Mouse (Mus musculus): ENCODE measurements at regions not wholly inside any gene's neighbourhood (a gene's known extent, or its start where the extent isn't known, plus 50 kb on each side); places are given as distances from the start of the nearest gene placed in this dataset.

DNA sequence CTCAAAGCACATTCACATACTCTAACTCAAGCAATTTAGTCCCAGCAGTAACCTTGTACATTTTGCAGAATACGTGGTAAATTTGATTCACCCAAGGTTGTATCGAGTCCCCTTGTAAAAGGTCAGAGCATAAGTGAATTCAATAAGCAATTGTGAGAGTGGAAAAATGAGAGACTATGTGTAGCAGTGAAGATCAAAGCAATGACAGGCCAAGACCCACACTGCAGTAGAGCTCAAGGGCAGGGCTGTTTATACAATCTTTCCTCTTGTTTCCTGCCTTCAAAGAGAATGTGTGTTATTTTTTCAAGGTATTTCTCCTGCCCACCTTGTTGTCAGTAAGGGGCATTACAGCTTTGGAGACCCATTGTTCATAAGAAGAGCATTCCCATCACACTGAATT lies 311.4 kb upstream of the Cblb start:
- DNase-seq (ENCODE audit: low spot score), result no peak
- no peak overlapping the region for H3K4me2 ChIP-seq (ENCODE audit: low read depth, low read length)
- H3K27ac ChIP-seq (replicated peaks; ENCODE audit: low read depth, low read length), result no peak overlapping the region
- no peaks in the 10 kb centered on the region for H3K4me1 ChIP-seq (ENCODE audit: control insufficient read depth, insufficient read depth, low read length)
- ATAC-seq (ENCODE audit: low read depth), result no peak
- H3K9me3 ChIP-seq (ENCODE audit: control insufficient read depth, low read length), result no peaks in the 10 kb centered on the region
- H3K9ac ChIP-seq (ENCODE audit: low read depth, low read length), result no peak overlapping the region
- WGBS, result 59% methylated on average over 2 of the region's 2 CpGs
- H3K36me3 ChIP-seq (ENCODE audit: control insufficient read depth, insufficient read depth, low read length), result no peaks in the 10 kb centered on the region
- H3K4me3 ChIP-seq (ENCODE audit: low read depth, low read length), result no peak overlapping the region
- no peaks in the 10 kb centered on the region for H3K27me3 ChIP-seq (replicated peaks; ENCODE audit: control insufficient read depth, insufficient read depth, low read length)

DNA sequence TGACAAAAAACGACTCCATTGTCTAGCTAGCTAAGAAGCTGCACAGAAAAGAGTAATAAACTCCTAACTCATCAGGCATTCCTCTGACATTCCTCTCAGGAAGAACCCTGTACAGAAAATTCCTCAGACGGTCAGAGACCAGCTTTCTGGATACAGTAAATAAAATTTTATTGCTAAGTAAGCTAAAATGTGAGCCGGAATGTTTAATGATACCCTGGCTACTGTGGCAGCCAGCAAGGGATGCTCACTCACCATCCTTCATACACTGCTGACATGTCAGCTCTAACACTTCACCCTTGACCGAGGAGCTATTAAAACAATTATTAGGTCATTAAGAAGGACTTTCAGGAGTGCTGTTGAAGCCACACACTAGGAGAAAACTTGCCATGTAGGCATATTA lies 308.3 kb upstream of the Cblb start:
- Histone ChIP-seq H3K9me3 (ENCODE audit: control insufficient read depth, low read length) (no peaks in the 10 kb centered on the region), H3K4me2 (ENCODE audit: low read depth, low read length) (no peak overlapping the region), H3K27me3 (replicated peaks; ENCODE audit: control insufficient read depth, insufficient read depth, low read length) (no peaks in the 10 kb centered on the region), H3K36me3 (ENCODE audit: control insufficient read depth, insufficient read depth, low read length) (no peaks in the 10 kb centered on the region), H3K9ac (ENCODE audit: low read depth, low read length) (no peak overlapping the region), H3K4me3 (ENCODE audit: low read depth, low read length) (no peak overlapping the region), H3K4me1 (ENCODE audit: control insufficient read depth, insufficient read depth, low read length) (no peaks in the 10 kb centered on the region), H3K27ac (replicated peaks; ENCODE audit: low read depth, low read length) (no peak overlapping the region)
- no peak for ATAC-seq (ENCODE audit: low read depth)
- DNase-seq (ENCODE audit: low spot score), result no peak
- 57% methylated on average over 4 of the region's 4 CpGs for WGBS

DNA sequence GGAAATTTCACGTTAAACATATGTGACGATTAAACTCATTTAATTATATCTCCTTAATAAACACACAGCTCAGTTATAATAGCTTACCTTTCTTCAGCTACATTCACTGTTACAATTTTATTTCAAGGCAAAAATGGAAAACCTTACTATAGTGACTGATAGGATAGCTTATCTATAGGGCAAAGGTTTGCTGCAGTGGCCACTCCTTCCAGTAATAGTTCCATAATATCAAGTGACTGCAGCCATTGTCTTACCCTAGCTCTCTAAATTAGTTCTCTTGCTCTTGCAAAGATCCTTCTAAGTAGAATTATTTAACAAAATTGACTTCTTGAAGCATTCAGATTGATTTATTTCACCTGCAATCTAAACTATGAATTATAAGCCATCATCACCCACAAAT lies 289.1 kb upstream of the Cblb start:
- Histone ChIP-seq H3K9ac (ENCODE audit: low read depth, low read length) (no peak overlapping the region), H3K27ac (replicated peaks; ENCODE audit: low read depth, low read length) (no peak overlapping the region), H3K4me2 (ENCODE audit: low read depth, low read length) (no peak overlapping the region), H3K4me3 (ENCODE audit: low read depth, low read length) (no peak overlapping the region), H3K4me1 (ENCODE audit: control insufficient read depth, insufficient read depth, low read length) (no peaks in the 10 kb centered on the region), H3K9me3 (ENCODE audit: control insufficient read depth, low read length) (no peaks in the 10 kb centered on the region), H3K36me3 (ENCODE audit: control insufficient read depth, insufficient read depth, low read length) (no peaks in the 10 kb centered on the region), H3K27me3 (replicated peaks; ENCODE audit: control insufficient read depth, insufficient read depth, low read length) (no peaks in the 10 kb centered on the region)
- no peak for DNase-seq (ENCODE audit: low spot score)
- 89% methylated on average over 2 of the region's 2 CpGs for WGBS
- no peak for ATAC-seq (ENCODE audit: low read depth)

DNA sequence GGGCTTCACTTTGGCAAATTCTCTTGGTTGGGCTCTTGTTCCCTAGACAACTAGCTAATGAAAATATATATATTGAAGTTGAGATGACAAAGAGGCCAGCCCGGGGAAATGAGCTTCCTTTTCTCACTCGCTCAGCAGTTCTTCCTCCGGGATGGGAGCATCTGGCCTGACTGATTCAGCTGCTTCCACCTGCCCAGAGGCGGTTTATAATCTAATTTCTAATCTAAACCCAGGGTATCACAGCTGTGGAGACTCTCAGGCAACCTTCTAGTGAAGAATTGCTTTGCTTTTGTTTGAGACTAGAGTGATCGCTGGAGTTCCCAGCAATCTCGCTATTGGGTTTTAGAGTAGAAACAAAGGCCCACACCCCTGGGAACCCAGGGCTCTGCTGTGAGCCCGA lies 279.1 kb upstream of the Cblb start:
- H3K27me3 ChIP-seq (replicated peaks; ENCODE audit: control insufficient read depth, insufficient read depth, low read length), result no peaks in the 10 kb centered on the region
- no peaks in the 10 kb centered on the region for H3K36me3 ChIP-seq (ENCODE audit: control insufficient read depth, insufficient read depth, low read length)
- H3K9ac ChIP-seq (ENCODE audit: low read depth, low read length), result no peak overlapping the region
- peak; percentile 49 for DNase-seq (ENCODE audit: low spot score)
- no peak for ATAC-seq (ENCODE audit: low read depth)
- 41% methylated on average over 7 of the region's 7 CpGs for whole genome bisulfite sequencing
- no peaks in the 10 kb centered on the region for H3K9me3 ChIP-seq (ENCODE audit: control insufficient read depth, low read length)
- no peak overlapping the region for H3K27ac ChIP-seq (replicated peaks; ENCODE audit: low read depth, low read length)
- no peak overlapping the region for H3K4me2 ChIP-seq (ENCODE audit: low read depth, low read length)
- no peaks in the 10 kb centered on the region; the same call in 1 of the 2 replicates for H3K4me1 ChIP-seq (ENCODE audit: control insufficient read depth, insufficient read depth, low read length)
- H3K4me3 ChIP-seq (ENCODE audit: low read depth, low read length), result no peak overlapping the region

DNA sequence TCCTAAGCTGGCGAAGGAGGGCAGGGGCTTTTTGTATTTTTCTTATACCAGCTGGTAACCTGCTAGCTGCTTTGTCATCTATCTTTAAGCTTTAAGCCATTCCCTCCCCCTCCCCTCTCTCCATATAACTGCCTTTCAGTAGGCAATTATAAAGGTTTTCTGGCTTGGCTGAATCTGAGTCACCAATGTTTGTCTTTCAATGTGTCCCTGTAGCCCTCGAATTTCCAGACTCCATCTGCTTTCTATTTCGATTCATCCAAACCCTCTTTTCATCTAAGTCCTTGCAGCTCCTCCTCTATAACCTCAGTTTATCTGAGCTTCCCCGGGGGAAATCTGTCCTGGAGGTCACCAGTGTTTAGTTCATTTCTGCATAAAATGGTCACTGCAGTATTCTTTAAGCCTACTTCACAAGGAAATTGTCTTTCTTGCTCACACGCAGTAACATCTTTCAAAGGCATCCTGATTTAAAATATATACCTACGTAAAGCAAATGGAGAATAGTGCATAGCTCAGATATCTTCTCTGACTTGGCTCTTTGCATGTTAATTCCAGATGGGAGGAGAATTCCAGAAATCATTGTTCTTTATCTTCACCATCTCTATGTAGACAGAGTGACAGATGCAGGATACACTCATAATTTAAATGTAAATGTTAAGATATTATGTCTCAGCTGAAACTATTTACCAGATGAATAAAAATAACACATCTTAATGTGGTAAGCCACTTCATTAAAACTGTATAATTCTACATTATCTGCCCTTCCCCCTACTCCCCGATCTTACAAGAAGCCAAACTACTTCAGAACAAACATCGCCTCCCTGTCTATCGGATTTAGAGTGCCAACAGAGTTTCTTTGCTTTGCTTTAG lies 272.4 kb upstream of the Cblb start:
- Histone ChIP-seq H3K27ac (replicated peaks; ENCODE audit: low read depth, low read length) (peak overlapping the region; percentile 63; the same call in 1 of the 2 replicates), H3K4me3 (ENCODE audit: low read depth, low read length) (no peak overlapping the region), H3K4me2 (ENCODE audit: low read depth, low read length) (peak overlapping the region; percentile 35), H3K27me3 (replicated peaks; ENCODE audit: control insufficient read depth, insufficient read depth, low read length) (no peaks in the 10 kb centered on the region), H3K36me3 (ENCODE audit: control insufficient read depth, insufficient read depth, low read length) (no peaks in the 10 kb centered on the region), H3K9me3 (ENCODE audit: control insufficient read depth, low read length) (no peaks in the 10 kb centered on the region), H3K9ac (ENCODE audit: low read depth, low read length) (0 out of 2 replicates have a peak overlapping the region, but pooled peaks have one; percentile 14), H3K4me1 (ENCODE audit: control insufficient read depth, insufficient read depth, low read length) (peaks cover 15% of the 10 kb centered on the region; the same call in 1 of the 2 replicates)
- DNase-seq (ENCODE audit: low spot score) (peak; percentile 85), ATAC-seq (ENCODE audit: low read depth) (no peak)
- WGBS, result 22% methylated on average over 9 of the region's 9 CpGs

DNA sequence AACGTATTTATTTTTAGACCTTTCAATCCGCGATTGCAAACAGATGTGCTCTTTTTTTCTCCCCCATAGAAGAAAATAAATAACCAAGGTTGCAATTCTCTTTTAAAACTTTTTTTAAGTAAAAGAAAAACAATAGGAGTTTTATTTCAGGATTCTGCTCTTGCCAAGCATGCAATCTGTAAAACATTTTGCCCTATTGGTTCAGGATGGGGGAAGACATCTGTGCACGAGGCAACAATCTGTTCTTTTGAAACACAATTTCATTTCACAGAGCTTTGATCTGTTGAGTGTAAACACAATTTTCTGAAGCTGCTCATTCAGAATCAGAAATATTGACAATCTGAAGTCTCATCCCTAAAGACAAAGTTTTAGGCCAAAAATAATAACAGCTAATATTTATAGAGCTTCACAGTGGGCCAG lies 271.8 kb upstream of the Cblb start:
- H3K4me2 ChIP-seq (ENCODE audit: low read depth, low read length), result peak overlapping the region; percentile 35; the same call in 1 of the 2 replicates
- 18% methylated on average over 4 of the region's 4 CpGs for WGBS
- H3K4me1 ChIP-seq (ENCODE audit: control insufficient read depth, insufficient read depth, low read length), result peaks cover 15% of the 10 kb centered on the region; the same call in 1 of the 2 replicates

DNA sequence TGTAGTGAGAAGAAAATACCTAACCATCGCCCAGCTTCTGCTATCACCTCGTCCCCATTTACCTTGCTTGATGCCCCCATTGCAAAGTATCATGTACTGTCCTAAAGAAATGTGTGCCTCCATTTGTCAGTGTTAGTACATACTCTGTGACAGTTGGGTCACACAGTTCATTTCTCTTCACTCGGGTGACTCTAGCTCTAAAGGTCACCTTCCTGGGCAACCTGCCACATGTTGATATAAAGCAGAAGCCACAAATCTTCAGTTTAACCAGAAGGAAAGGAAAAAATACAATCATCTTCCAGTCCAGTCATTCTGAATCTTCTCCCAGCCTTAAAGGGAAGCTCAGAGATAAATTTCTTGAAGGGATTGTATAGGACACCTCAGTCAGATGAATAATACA lies 263.5 kb upstream of the Cblb start:
- 71% methylated on average over 3 of the region's 3 CpGs for WGBS
- no peak for ATAC-seq (ENCODE audit: low read depth)
- H3K4me3 ChIP-seq (ENCODE audit: low read depth, low read length), result no peak overlapping the region
- no peak for DNase-seq (ENCODE audit: low spot score)
- H3K4me2 ChIP-seq (ENCODE audit: low read depth, low read length), result no peak overlapping the region
- no peak overlapping the region for H3K9ac ChIP-seq (ENCODE audit: low read depth, low read length)
- no peaks in the 10 kb centered on the region for H3K9me3 ChIP-seq (ENCODE audit: control insufficient read depth, low read length)
- no peaks in the 10 kb centered on the region for H3K4me1 ChIP-seq (ENCODE audit: control insufficient read depth, insufficient read depth, low read length)
- no peaks in the 10 kb centered on the region for H3K36me3 ChIP-seq (ENCODE audit: control insufficient read depth, insufficient read depth, low read length)
- no peak overlapping the region for H3K27ac ChIP-seq (replicated peaks; ENCODE audit: low read depth, low read length)
- H3K27me3 ChIP-seq (replicated peaks; ENCODE audit: control insufficient read depth, insufficient read depth, low read length), result no peaks in the 10 kb centered on the region

More for the DNA sequence above, 271.8 kb upstream of the Cblb start:
- no peaks in the 10 kb centered on the region for H3K9me3 ChIP-seq (ENCODE audit: control insufficient read depth, low read length)
- H3K36me3 ChIP-seq (ENCODE audit: control insufficient read depth, insufficient read depth, low read length), result no peaks in the 10 kb centered on the region
- H3K4me3 ChIP-seq (ENCODE audit: low read depth, low read length), result no peak overlapping the region
- H3K27me3 ChIP-seq (replicated peaks; ENCODE audit: control insufficient read depth, insufficient read depth, low read length), result no peaks in the 10 kb centered on the region
- ATAC-seq (ENCODE audit: low read depth), result no peak
- H3K27ac ChIP-seq (replicated peaks; ENCODE audit: low read depth, low read length), result no peak overlapping the region
- DNase-seq (ENCODE audit: low spot score), result no peak
- no peak overlapping the region for H3K9ac ChIP-seq (ENCODE audit: low read depth, low read length)

DNA sequence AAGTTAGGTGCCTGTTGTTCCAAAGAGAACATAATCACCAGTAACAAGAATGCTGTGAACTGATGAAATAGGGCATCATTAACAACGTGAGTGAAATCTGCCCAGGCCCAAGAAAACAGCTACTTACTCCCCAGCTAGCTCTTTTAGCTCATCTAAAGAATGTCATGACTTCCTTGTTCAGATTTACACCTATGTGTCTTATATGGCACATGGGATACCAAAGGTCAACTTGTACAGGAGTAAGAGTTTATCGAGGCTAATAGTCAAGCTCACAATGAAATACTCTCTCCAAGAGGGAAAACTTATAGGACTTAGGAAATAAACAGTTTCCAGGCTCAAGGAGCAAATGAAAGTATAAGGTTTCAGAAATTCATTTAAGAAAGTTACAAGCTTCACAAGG lies 252.1 kb upstream of the Cblb start:
- 80% methylated on average over 2 of the region's 2 CpGs for WGBS
- Histone ChIP-seq H3K9me3 (ENCODE audit: control insufficient read depth, low read length) (no peaks in the 10 kb centered on the region), H3K27ac (replicated peaks; ENCODE audit: low read depth, low read length) (no peak overlapping the region), H3K4me2 (ENCODE audit: low read depth, low read length) (no peak overlapping the region), H3K9ac (ENCODE audit: low read depth, low read length) (no peak overlapping the region), H3K4me3 (ENCODE audit: low read depth, low read length) (no peak overlapping the region), H3K4me1 (ENCODE audit: control insufficient read depth, insufficient read depth, low read length) (no peaks in the 10 kb centered on the region), H3K27me3 (replicated peaks; ENCODE audit: control insufficient read depth, insufficient read depth, low read length) (no peaks in the 10 kb centered on the region), H3K36me3 (ENCODE audit: control insufficient read depth, insufficient read depth, low read length) (no peaks in the 10 kb centered on the region)
- DNase-seq (ENCODE audit: low spot score), result no peak
- no peak for ATAC-seq (ENCODE audit: low read depth)

DNA sequence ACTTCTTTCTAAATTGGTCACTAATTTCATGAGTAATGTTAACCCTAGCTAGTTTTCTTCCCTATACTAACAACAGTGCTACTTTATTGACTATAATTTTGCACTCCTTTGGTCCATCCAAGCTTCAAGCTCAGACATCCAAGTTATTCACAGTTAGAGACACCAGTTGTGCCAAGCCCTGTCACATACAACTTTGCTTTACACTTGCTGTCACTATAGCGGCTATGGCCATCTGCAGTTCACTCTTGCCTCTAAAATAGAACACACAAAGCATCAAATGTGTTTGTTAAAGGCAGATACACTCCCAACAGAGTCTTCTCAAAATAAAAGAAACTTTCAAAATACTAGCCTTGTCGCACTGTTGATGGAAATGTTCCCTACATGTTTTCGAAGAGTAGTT lies 236.0 kb upstream of the Cblb start:
- 93% methylated on average over 3 of the region's 3 CpGs for WGBS
- ATAC-seq (ENCODE audit: low read depth) (no peak), DNase-seq (ENCODE audit: low spot score) (no peak)
- Histone ChIP-seq H3K4me3 (ENCODE audit: low read depth, low read length) (no peak overlapping the region), H3K9me3 (ENCODE audit: control insufficient read depth, low read length) (no peaks in the 10 kb centered on the region), H3K4me2 (ENCODE audit: low read depth, low read length) (no peak overlapping the region), H3K9ac (ENCODE audit: low read depth, low read length) (no peak overlapping the region), H3K4me1 (ENCODE audit: control insufficient read depth, insufficient read depth, low read length) (no peaks in the 10 kb centered on the region), H3K27ac (replicated peaks; ENCODE audit: low read depth, low read length) (no peak overlapping the region), H3K27me3 (replicated peaks; ENCODE audit: control insufficient read depth, insufficient read depth, low read length) (no peaks in the 10 kb centered on the region), H3K36me3 (ENCODE audit: control insufficient read depth, insufficient read depth, low read length) (no peaks in the 10 kb centered on the region)
